Mouse (Mus musculus) embryo, embryonic 11.5 days (tissue): ENCODE data around the gene Rab3b.

ENCODE experiments used
- DNase-seq: peaks from one replicate; pipeline ENCODE4 v3.0.0-alpha.2; 2012; ENCODE audit warnings: low read depth, low spot score

The Rab3b gene

GRCm38 (mm10) chr4:108878963-108879822 is at the start of gene Rab3b:
Gene Rab3b, plus strand, starts transcription at chr4:108879063.
- DNase-seq: peak; percentile 24

- no peak for DNase-seq
Observed at GRCm38 (mm10) chr4:108830698-108831097, 48.2 kb upstream of the Rab3b start.

GRCm38 (mm10) chr4:108832916-108833827 is 45.7 kb upstream of the Rab3b start, which contains the start of gene Btf3l4:
Gene Btf3l4, minus strand, starts transcription at chr4:108833614.
- DNase-seq: peak; percentile 90

- no peak for DNase-seq
Observed at GRCm38 (mm10) chr4:108833828-108834114, 45.1 kb upstream of the Rab3b start.

DNA sequence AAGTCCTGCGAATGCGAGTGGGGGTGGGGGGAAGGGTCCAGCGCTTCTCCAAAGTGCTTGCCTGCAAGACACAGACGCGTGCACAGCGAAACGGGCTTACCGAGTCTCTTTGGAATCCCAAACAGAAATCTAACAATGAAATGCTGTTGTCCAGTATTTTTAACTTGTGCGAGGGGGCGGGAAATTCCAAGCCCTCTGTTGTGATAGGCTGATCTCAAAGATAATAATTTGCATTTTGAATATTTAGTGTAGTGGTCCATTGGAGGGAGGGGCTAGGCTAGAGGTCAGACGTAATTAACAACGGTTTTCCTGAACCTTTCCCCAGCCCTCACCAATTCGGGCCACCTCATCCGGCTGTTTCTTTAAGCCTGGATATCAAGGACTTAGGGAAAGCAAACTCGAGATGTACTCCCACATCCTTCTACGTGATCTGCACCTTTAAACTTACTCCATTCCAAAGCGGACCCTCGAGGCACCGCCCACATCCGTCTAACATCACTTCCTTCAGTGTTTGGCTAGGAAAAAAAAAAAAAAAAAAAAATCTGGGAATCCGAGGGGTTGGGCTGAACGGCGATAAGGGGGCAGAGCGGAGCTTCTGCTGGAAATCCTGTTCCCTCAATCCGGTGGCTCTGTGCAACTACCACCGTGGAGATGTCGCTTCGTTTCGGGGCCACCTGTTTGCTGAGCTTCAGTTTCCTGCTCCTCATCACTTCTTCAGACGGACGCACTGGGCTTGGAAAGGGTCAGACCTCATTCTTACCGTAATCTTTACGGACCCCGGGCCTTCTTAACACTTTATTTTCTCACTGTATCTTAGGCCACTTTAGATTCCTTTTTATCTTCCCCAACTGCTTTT is 44.5 kb upstream of the Rab3b start, which contains the start of gene Txndc12:
Txndc12 (plus strand) TSS at position 487 of the 856 bp plus-strand sequence.
- DNase-seq: peak; percentile 88

GRCm38 (mm10) chr4:108834971-108835311 is 43.9 kb upstream of the Rab3b start:
- no peak for DNase-seq

- no peak for DNase-seq
Observed at GRCm38 (mm10) chr4:108835496-108835895, 43.4 kb upstream of the Rab3b start.

GRCm38 (mm10) chr4:108838031-108838430 is 40.8 kb upstream of the Rab3b start:
- no peak for DNase-seq

DNA sequence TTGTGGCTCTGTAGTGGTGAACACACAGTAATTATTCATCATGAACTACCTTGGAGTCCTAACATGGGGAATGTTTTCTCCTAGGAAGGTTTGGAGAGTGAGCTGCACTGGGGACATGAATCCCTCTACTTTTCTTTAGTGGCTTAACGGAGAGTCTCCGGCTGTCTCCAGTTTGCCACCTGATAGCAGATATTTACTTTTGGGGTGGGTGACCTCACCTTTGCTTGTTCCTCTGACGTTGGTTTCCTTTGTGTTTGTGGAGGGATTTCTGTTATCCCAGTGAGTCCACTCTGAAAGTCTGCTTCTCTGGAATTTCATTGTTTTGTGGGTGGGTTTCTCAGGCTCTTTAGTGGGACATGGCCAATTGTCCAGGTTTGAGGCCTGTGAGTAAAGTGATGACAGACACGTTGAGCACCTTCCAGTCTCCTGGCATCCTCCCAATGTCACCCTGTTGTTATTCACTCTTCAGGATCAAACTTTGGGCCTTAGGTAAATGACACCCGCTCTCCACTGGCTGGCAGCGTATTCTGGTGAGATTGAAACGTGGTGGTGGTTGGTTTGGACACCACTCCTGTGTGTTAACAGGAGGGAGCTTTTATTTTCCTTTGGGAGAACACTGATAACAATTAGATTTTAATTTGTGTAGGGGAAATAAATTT is 36.8 kb upstream of the Rab3b start:
- DNase-seq: no peak

- DNase-seq: no peak
Observed at GRCm38 (mm10) chr4:108843336-108843735, 35.5 kb upstream of the Rab3b start.

- DNase-seq: no peak
Observed at GRCm38 (mm10) chr4:108845824-108846569, 32.9 kb upstream of the Rab3b start.

DNA sequence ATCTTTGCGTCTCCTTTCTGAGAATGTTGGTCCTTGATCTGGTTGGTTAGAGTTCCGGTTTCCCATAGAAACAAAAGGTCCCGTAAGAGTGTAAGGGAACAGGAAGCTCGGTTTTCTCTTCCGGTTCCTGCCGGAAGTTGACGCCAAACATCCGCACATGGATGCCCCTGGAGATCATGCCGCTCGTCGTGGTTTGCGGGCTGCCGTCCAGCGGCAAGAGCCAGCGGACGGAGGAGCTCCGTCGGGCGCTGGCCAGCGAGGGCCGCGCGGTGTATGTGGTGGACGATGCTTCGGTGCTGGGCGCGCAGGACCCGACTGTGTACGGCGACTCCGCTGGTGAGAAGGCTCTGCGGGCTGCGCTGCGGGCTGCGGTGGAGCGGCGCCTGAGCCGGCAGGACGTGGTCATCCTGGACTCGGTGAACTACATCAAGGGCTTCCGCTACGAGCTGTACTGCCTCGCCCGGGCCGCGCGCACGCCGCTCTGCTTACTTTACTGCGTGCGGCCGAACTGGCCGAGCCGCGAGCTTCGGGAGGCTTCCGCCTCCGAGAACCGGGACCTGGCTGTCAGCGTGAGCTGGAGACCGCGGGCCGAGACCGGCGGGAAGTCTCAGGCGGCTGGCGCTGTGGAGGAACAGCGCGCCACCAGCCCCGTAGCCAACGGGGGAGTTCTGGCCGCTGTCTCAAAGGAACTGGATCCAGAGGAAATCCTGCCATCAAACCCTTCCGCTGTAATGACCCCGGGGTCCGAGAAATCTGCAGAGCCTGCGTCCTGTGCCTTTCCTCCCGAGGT is 31.0 kb upstream of the Rab3b start, which contains the start of gene Kti12:
Kti12 (plus strand) TSS at position 71 of the 790 bp plus-strand sequence.
- peak; percentile 71 for DNase-seq

DNA sequence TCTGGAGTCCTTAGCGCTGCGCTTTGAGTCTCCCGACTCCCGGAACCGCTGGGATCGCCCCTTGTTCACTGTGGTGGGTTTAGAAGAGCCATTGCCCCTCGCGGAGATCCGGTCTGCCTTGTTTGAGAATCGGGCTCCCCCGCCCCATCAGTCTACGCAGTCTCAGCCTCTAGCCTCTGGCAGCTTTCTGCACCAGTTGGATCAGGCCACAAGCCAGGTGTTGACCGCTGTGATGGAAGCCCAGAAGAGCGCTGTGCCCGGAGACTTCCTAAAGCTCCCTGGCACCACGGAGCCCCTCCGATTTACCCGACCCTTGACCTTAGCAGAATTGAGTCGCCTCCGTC is 30.4 kb upstream of the Rab3b start, which contains the start of gene A730015C16Rik:
A730015C16Rik (minus strand) TSS at position 115 of the 344 bp plus-strand sequence.
- no peak for DNase-seq

- DNase-seq: no peak
Observed at GRCm38 (mm10) chr4:108866806-108867205, 12.1 kb upstream of the Rab3b start.

GRCm38 (mm10) chr4:108869730-108870374 is 9.0 kb upstream of the Rab3b start:
- DNase-seq: peak; percentile 81

- DNase-seq: no peak
Observed at GRCm38 (mm10) chr4:108873746-108874145, 5.1 kb upstream of the Rab3b start.

DNA sequence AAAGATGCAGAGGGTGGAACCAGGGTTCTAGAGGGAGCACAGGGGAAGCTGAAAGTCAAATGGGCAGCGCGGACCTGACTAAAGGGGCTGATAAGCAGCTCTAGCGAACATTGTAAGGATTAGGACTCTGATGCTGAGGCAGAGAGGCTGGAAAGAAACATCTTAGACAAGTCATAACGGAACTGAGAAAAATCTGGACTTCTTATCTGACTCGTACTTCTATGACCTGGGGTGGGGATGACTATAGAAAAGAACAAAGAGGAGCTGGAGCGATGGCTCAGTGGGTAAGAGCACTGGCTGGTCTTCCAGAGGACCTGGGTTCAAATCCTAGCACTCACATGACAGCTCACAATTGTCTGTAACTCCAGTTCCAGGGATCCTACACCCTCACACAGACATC is 962 bp upstream of the Rab3b start:
- DNase-seq: no peak

GRCm38 (mm10) chr4:108883815-108884214 is 5.0 kb downstream of the Rab3b start:
- DNase-seq: no peak

DNA sequence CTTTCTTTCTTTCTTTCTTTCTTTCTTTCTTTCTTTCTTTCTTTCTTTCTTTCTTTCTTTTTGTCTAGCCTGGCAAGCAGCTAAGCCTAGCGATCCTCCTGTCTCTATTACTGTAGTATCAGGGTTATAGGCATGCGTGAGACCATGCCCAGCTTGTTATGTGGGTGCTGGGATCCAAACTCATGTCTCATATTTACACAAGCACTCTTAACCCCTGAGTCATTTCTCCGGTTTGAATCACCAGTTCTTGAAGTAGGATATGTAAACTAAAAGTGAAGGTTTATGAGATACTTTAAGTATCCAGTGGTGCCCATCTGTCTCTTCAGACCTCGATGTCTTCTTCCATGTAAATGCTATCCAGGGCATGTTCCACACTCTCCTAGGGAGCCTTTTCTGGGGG is 8.6 kb downstream of the Rab3b start:
- no peak for DNase-seq
